Mouse (Mus musculus) layer of hippocampus, postnatal 25 days (tissue): ENCODE data around the gene Immp2l. TPM values are rescaled to one million over a fixed set of nuclear protein-coding genes. Genes with fewer than 3 reads are reported as not detected.

Experiments
- DNase-seq, 2 experiments: peaks; one replicate each; pipeline ENCODE4 v3.0.0; 2022; ENCODE audit warnings: mixed read lengths in 2 of 2, low spot score in 1 of 2; ENCODE audit errors: extremely low spot score in 1 of 2
- total RNA-seq, 2 experiments: library from RNA; stranded (reverse); gene quantifications; 2 replicates each; pipeline ENCODE4 v1.2.3; 2021

The Immp2l gene
- total RNA-seq, 2 experiments from 2014 or later = 6.1 to 6.8 TPM

GRCm38 (mm10) chr12:41167802-41168201, 143.9 kb downstream of the Immp2l start:
- DNase-seq = no peak

DNA sequence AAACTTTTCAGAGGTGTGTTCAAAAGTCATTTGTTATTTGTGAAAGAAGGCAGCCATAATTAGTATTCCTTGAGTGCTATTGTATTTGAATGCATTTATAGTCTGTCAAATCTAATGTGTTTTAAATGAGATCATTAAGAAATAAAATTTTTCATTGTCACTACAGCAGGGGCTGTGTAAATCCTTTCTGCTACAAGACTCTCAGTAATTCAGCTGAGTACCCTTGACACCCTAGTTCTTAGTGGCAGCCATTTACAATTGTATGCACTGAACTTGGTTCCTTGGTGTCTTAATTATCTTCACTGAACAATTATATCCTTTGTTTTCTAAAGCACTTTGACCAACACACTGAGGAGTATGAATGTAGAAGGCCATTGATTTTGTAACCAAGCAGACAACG, 146.2 kb downstream of the Immp2l start:
- DNase-seq = no peak

GRCm38 (mm10) chr12:41182856-41183255, 159.0 kb downstream of the Immp2l start:
- DNase-seq = no peak

- DNase-seq = no peak
Observed at GRCm38 (mm10) chr12:41185060-41185459, 161.2 kb downstream of the Immp2l start.

DNA sequence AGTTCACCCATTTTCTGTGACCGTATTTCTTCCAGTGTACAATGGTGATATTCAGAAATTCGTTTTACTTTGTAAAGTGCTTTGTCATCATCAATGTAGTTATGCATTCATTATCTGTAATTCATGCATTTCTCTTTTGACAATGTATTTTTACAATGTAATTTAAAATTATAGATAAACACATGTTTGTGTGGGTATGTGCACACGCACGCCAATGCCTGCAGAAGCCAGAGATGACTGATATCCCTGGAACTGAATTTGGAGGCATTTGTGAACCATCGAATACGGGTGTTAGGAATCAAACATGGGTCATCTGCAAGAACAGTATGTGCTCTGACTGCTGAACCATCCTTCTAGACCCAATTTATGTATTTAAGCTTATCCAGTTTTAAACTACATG, 161.6 kb downstream of the Immp2l start:
- no peak for DNase-seq

DNA sequence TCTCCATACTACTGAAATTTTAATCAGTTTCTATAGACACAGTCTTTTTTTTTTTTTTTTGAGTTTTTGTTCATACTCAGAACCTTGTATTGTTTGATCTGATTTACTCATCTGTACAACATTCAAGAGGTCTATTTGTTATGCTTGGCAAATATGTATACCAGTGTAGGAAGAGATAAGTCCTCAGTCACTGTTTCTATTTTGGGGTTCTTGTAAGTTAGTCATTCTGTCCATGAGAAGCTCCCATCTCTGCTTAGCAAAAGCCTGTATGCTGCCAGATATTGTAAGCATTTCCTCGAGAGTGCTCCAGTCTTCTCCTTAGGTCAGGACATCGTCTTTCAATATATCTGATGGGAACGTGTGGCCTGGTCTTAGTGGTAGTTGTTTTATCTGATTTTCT, 168.9 kb downstream of the Immp2l start:
- DNase-seq = no peak

DNA sequence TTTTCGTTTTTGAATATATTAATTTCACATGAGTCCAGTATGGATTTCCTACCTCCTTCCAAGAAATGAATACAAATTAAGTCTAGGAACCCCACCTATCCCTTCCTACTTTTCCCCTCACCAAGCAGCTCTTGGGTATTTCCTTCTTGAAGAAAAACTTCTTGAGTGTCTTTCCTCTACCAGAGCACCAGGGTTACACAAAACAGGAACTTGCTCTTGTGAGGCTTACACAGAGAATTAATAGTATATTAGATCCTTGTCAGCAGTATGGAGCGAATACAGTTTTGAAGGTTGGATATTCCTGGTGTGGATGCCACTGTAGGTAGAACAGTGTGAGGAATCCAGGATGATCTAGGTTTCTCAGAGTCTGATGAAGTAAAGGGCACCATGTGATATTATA, 172.5 kb downstream of the Immp2l start:
- DNase-seq = no peak

DNA sequence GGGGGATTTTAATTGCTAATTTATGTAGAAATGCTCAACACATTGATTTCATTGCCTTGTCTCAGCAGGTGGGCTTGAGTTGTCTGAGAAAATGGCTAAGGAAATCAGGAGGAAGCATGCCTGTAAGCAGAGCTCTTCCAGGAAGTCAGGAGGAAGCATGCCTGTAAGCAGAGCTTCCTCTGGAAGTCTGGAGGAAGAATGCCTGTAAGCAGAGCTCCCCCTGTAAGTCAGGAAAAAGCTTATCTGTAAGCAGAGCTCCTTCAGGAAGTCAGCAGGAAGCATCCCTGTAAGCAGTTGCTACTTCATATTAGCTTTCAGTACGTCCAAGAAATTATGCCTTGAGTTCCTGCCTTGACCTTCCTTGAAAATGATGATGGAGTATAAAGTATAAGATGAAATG, 191.3 kb downstream of the Immp2l start:
- DNase-seq = no peak

DNA sequence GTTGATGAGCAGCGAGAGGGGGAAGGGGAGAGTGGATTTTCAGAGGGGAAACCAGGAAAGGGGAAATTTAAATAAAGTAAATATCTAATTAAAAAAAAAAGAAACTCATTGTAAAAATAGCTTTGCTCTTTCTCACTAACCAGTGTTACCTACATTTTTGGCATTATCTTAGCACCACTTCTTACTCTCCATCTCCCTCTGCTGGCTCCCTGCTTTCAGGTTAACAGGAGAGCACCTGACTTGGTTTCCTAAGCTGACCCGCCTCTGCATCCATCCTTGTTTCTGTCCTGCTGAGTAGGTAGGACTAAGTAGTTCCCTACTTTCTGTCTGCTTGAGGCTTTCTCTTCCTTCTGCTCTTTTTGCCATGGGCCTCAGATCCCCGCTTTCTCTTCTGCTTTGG, 198.0 kb downstream of the Immp2l start:
- no peak for DNase-seq

- DNase-seq = no peak
Observed at GRCm38 (mm10) chr12:41223686-41224085, 199.8 kb downstream of the Immp2l start.

DNA sequence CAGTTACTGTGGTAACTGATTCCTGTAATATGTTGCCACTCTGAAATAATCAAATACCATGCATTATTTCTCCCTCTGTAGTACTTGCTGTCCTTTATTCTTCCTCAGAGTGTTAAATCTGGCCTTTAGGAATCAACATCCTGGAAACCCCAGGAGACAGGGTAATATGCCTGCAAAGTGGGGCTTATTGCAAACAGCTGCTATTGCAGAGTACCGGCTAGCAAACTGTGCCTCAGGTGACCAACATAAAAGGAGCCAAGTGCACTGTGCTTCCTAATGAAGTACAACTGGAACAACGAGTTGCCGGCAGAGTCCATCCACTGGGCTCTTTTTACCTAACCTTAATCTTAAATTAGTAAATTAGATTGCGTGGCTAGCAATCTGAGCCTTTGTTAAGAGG, 200.6 kb downstream of the Immp2l start:
- no peak for DNase-seq

DNA sequence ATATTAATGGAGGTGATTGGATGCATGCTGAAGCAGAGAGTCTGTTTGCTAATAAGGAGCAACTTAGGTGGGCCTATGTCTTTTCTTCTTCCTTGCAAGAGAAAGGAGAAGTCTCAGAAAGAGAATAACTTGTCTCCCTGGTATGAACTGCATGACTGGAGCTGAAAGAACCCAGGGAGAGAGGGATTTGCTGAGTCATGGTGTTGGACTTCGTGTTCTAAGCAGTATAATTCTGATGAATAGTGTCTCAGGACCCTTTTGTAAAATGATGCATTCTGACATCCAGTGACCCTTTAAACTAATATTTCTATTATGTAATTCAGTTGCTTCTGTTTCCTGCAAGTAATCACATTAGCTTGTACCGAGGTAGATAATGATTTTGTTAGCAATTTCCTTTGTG, 208.1 kb downstream of the Immp2l start:
- no peak for DNase-seq

GRCm38 (mm10) chr12:41237880-41238279, 214.0 kb downstream of the Immp2l start:
- DNase-seq = no peak

DNA sequence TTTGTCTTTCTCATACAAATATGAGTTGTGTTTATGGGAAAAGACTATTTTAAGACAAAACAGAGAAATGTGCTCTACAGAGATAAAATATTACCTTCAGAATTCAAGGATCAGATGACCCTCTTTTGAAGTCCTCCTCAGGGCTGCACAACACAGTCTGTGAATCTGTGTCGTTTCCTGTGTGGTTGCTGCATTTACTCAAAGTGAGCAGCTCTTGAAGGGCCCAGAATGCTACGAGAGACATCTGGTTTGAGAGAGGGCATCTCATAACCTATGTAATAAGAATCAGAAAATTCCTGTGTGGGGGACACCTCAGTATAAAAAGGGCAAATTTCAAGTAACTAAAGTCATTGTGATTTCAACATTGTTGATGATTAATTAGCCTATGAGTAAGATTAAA, 217.3 kb downstream of the Immp2l start:
- no peak for DNase-seq

- DNase-seq = no peak
Observed at GRCm38 (mm10) chr12:41248254-41248653, 224.4 kb downstream of the Immp2l start.

- no peak for DNase-seq
Observed at GRCm38 (mm10) chr12:41250123-41250522, 226.2 kb downstream of the Immp2l start.

- DNase-seq = no peak
Observed at GRCm38 (mm10) chr12:41257905-41258304, 234.0 kb downstream of the Immp2l start.

GRCm38 (mm10) chr12:41259608-41260007, 235.7 kb downstream of the Immp2l start:
- DNase-seq = no peak

GRCm38 (mm10) chr12:41274136-41274535, 250.2 kb downstream of the Immp2l start:
- no peak for DNase-seq

- DNase-seq = no peak
Observed at GRCm38 (mm10) chr12:41275361-41275760, 251.5 kb downstream of the Immp2l start.

DNA sequence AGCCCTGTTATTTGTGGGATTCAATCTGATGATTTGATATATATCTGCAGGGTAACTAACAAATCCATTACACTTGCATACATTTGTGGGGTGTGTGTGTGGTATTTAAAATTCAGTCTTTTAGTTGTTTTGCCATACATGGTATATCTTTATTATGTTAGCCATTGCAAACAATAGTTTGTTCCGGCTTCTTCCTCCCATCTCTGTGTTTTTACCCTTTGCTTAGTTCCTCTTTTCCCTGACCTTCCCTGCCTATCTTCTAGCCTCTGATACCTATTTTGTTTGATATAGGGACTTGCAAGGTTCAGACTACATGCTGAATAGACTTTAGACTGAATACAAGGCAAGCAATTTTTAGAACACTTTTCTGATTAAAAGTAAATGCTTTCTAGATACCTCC, 254.0 kb downstream of the Immp2l start:
- no peak for DNase-seq

DNA sequence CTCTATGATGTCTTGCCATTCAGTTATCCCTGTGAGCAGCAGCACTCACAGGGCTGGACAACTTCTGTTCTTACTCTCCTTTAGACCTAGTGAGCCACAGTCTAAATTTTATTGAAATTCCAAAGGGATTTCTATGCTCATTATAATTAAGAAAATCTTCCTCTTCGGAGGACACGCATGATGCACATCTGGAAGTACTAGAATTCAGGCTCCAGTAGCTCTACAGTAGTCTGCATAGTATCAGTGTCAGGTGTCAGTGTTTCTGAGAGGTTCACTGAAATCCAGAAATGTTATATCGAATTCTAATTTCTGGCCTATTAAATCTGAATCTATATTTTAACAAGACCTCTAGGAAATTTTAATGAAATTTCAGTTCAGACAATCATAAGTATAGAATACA, 265.2 kb downstream of the Immp2l start:
- DNase-seq = no peak

DNA sequence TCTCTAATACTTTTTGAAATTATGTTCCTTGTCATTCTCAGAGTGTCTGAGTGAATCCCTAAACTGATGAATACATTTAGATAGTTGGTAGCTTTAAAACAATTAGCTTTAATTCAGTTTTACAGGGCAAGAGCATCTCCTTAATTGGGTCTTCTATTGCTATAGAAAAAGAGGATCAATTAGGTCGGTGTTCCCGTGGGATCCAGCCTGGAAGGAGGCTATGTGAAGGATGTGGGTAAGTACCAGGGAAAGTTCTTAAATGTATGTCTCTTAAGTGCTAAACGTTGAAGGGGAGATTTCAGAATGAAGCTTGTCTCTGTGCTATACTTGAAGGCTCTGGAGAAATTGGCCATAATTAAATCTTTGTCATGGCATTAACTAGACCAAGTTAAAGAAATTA, 283.1 kb downstream of the Immp2l start:
- no peak for DNase-seq
